Mouse (Mus musculus): Measurements from ENCODE around the gene Cyp2d22. TPM values are rescaled to one million over a fixed set of nuclear protein-coding genes. Genes with fewer than 3 reads are reported as not detected.
"Not testable (repeated sequence)": the region's sequence is repeated elsewhere in the genome, so short reads cannot be mapped to it uniquely, and the experiment has no call there.

The Cyp2d22 gene
- polyA plus RNA-seq, 1 experiment from 2014 or later = 16.4 TPM

- no peak for ATAC-seq (ENCODE audit: insufficient read depth, low FRiP score)
- WGBS = 91% methylated on average over 4 of the region's 4 CpGs
- Histone ChIP-seq H3K4me2 (ENCODE audit: low read depth, low read length) (no peak overlapping the region), H3K36me3 (ENCODE audit: control insufficient read depth, insufficient read depth, low read length) (no peaks in the 10 kb centered on the region), H3K9me3 (replicated peaks; ENCODE audit: control insufficient read depth, low read length) (no peaks in the 10 kb centered on the region), H3K27me3 (ENCODE audit: control insufficient read depth, insufficient read depth, low read length) (no peaks in the 10 kb centered on the region), H3K4me1 (ENCODE audit: control insufficient read depth, insufficient read depth, low read length) (no peaks in the 10 kb centered on the region), H3K4me3 (replicated peaks; ENCODE audit: low read length) (no peak overlapping the region), H3K9ac (ENCODE audit: low read length) (no peak overlapping the region), H3K27ac (ENCODE audit: low read length) (no peak overlapping the region)
Measured at GRCm38 (mm10) chr15:82368146-82368545, 11.9 kb downstream of the Cyp2d22 start.

- H3K27ac ChIP-seq (ENCODE audit: low read length); ATAC-seq (ENCODE audit: insufficient read depth, low FRiP score); H3K4me3 ChIP-seq (replicated peaks; ENCODE audit: low read length); H3K9ac ChIP-seq (ENCODE audit: low read length); H3K27me3 ChIP-seq (ENCODE audit: control insufficient read depth, insufficient read depth, low read length); H3K9me3 ChIP-seq (replicated peaks; ENCODE audit: control insufficient read depth, low read length); H3K4me1 ChIP-seq (ENCODE audit: control insufficient read depth, insufficient read depth, low read length); H3K36me3 ChIP-seq (ENCODE audit: control insufficient read depth, insufficient read depth, low read length): not testable (repeated sequence)
- peak overlapping the region; percentile 34; the same call in 1 of the 2 replicates for H3K4me2 ChIP-seq (ENCODE audit: low read depth, low read length)
- 8% methylated on average over 6 of the region's 9 CpGs for WGBS
Measured at GRCm38 (mm10) chr15:82364561-82364960, 15.5 kb downstream of the Cyp2d22 start.

- ATAC-seq (ENCODE audit: insufficient read depth, low FRiP score); H3K4me1 ChIP-seq (ENCODE audit: control insufficient read depth, insufficient read depth, low read length); H3K27ac ChIP-seq (ENCODE audit: low read length); H3K9me3 ChIP-seq (replicated peaks; ENCODE audit: control insufficient read depth, low read length); H3K4me2 ChIP-seq (ENCODE audit: low read depth, low read length); H3K27me3 ChIP-seq (ENCODE audit: control insufficient read depth, insufficient read depth, low read length); H3K4me3 ChIP-seq (replicated peaks; ENCODE audit: low read length); H3K9ac ChIP-seq (ENCODE audit: low read length); H3K36me3 ChIP-seq (ENCODE audit: control insufficient read depth, insufficient read depth, low read length): not testable (repeated sequence)
- WGBS = 68% methylated on average over 7 of the region's 12 CpGs
Measured at GRCm38 (mm10) chr15:82363801-82364200, 16.3 kb downstream of the Cyp2d22 start.

GRCm38 (mm10) chr15:82362234-82362633, 17.8 kb downstream of the Cyp2d22 start:
- 72% methylated on average over 3 of the region's 4 CpGs for WGBS

GRCm38 (mm10) chr15:82361459-82362018, 18.5 kb downstream of the Cyp2d22 start:
- peaks cover 10% of the 10 kb centered on the region for H3K4me1 ChIP-seq (ENCODE audit: control insufficient read depth, insufficient read depth, low read length)
- H3K36me3 ChIP-seq (ENCODE audit: control insufficient read depth, insufficient read depth, low read length) = no peaks in the 10 kb centered on the region
- no peak overlapping the region for H3K4me3 ChIP-seq (replicated peaks; ENCODE audit: low read length)
- H3K9ac ChIP-seq (ENCODE audit: low read length) = peak overlapping the region; percentile 6; the same call in 1 of the 2 replicates
- H3K27me3 ChIP-seq (ENCODE audit: control insufficient read depth, insufficient read depth, low read length) = no peaks in the 10 kb centered on the region
- WGBS = 70% methylated on average over 11 of the region's 11 CpGs
- peak overlapping the region; percentile 36; the same call in 1 of the 2 replicates for H3K27ac ChIP-seq (ENCODE audit: low read length)
- H3K4me2 ChIP-seq (ENCODE audit: low read depth, low read length) = no peak overlapping the region
- H3K9me3 ChIP-seq (replicated peaks; ENCODE audit: control insufficient read depth, low read length) = no peaks in the 10 kb centered on the region
- ATAC-seq (ENCODE audit: insufficient read depth, low FRiP score) = peak; percentile 72; the same call in 1 of the 2 replicates

More at GRCm38 (mm10) chr15:82362234-82362633, 17.8 kb downstream of the Cyp2d22 start:
- Histone ChIP-seq H3K27ac (ENCODE audit: low read length) (peak overlapping the region; percentile 51), H3K9me3 (replicated peaks; ENCODE audit: control insufficient read depth, low read length) (no peaks in the 10 kb centered on the region), H3K4me3 (replicated peaks; ENCODE audit: low read length) (no peak overlapping the region), H3K36me3 (ENCODE audit: control insufficient read depth, insufficient read depth, low read length) (no peaks in the 10 kb centered on the region), H3K9ac (ENCODE audit: low read length) (no peak overlapping the region), H3K4me2 (ENCODE audit: low read depth, low read length) (no peak overlapping the region), H3K4me1 (ENCODE audit: control insufficient read depth, insufficient read depth, low read length) (peaks cover 10% of the 10 kb centered on the region), H3K27me3 (ENCODE audit: control insufficient read depth, insufficient read depth, low read length) (no peaks in the 10 kb centered on the region)
- no peak for ATAC-seq (ENCODE audit: insufficient read depth, low FRiP score)

- H3K27me3 ChIP-seq (ENCODE audit: control insufficient read depth, insufficient read depth, low read length) = no peaks in the 10 kb centered on the region
- peaks cover 14% of the 10 kb centered on the region for H3K4me1 ChIP-seq (ENCODE audit: control insufficient read depth, insufficient read depth, low read length)
- no peak for ATAC-seq (ENCODE audit: insufficient read depth, low FRiP score)
- H3K9ac ChIP-seq (ENCODE audit: low read length) = peak overlapping the region; percentile 46; the same call in 1 of the 2 replicates
- H3K9me3 ChIP-seq (replicated peaks; ENCODE audit: control insufficient read depth, low read length) = no peaks in the 10 kb centered on the region
- H3K4me3 ChIP-seq (replicated peaks; ENCODE audit: low read length) = no peak overlapping the region
- no peaks in the 10 kb centered on the region for H3K36me3 ChIP-seq (ENCODE audit: control insufficient read depth, insufficient read depth, low read length)
- H3K27ac ChIP-seq (ENCODE audit: low read length) = peak overlapping the region; percentile 60
- no peak overlapping the region for H3K4me2 ChIP-seq (ENCODE audit: low read depth, low read length)
- WGBS = 53% methylated on average over 22 of the region's 22 CpGs
Measured at GRCm38 (mm10) chr15:82358431-82359260, 21.4 kb downstream of the Cyp2d22 start.

- peak; percentile 99 for ATAC-seq (ENCODE audit: insufficient read depth, low FRiP score)
Measured at GRCm38 (mm10) chr15:82354126-82354945, 25.7 kb downstream of the Cyp2d22 start, which contains the start of gene Ndufa6. Gene Ndufa6 (minus strand): TSS chr15:82354322.

GRCm38 (mm10) chr15:82353745-82354113, 26.3 kb downstream of the Cyp2d22 start:
- peaks cover 17% of the 10 kb centered on the region for H3K4me1 ChIP-seq (ENCODE audit: control insufficient read depth, insufficient read depth, low read length)
- peak overlapping the region; percentile 99 for H3K4me3 ChIP-seq (replicated peaks; ENCODE audit: low read length)
- H3K9me3 ChIP-seq (replicated peaks; ENCODE audit: control insufficient read depth, low read length) = no peaks in the 10 kb centered on the region
- WGBS = 0% methylated on average over 23 of the region's 23 CpGs
- H3K27ac ChIP-seq (ENCODE audit: low read length) = peak overlapping the region; percentile 85
- H3K4me2 ChIP-seq (ENCODE audit: low read depth, low read length) = peak overlapping the region; percentile 83
- H3K9ac ChIP-seq (ENCODE audit: low read length) = peak overlapping the region; percentile 97
- peaks cover 17% of the 10 kb centered on the region for H3K36me3 ChIP-seq (ENCODE audit: control insufficient read depth, insufficient read depth, low read length)
- ATAC-seq (ENCODE audit: insufficient read depth, low FRiP score) = no peak; the same call in 1 of the 2 replicates
- no peaks in the 10 kb centered on the region for H3K27me3 ChIP-seq (ENCODE audit: control insufficient read depth, insufficient read depth, low read length)

More at GRCm38 (mm10) chr15:82354126-82354945, 25.7 kb downstream of the Cyp2d22 start, which contains the start of gene Ndufa6:
- Histone ChIP-seq H3K4me3 (replicated peaks; ENCODE audit: low read length) (peak within 1 kb of the TSS; percentile 99), H3K36me3 (ENCODE audit: control insufficient read depth, insufficient read depth, low read length) (peaks cover 11% of the 10 kb centered on the region), H3K27ac (ENCODE audit: low read length) (peak within 1 kb of the TSS; percentile 91), H3K4me2 (ENCODE audit: low read depth, low read length) (peak within 1 kb of the TSS; percentile 83), H3K4me1 (ENCODE audit: control insufficient read depth, insufficient read depth, low read length) (peaks cover 23% of the 10 kb centered on the region), H3K9me3 (replicated peaks; ENCODE audit: control insufficient read depth, low read length) (no peaks in the 10 kb centered on the region), H3K27me3 (ENCODE audit: control insufficient read depth, insufficient read depth, low read length) (no peaks in the 10 kb centered on the region), H3K9ac (ENCODE audit: low read length) (peak within 1 kb of the TSS; percentile 97)
- WGBS = 1% methylated on average over 57 of the region's 57 CpGs
